Mouse (Mus musculus) MEL (cell line): ENCODE results near the gene Clk3. TPM values are rescaled to one million over a fixed set of nuclear protein-coding genes. Genes with fewer than 3 reads are reported as not detected.

ENCODE experiments used
- DNase-seq: peaks from one replicate; pipeline ENCODE4 v3.0.0; 2011; ENCODE audit warnings: low read depth, low spot score
- H3K27ac ChIP-seq: 2 replicates; pipeline ENCODE4 v1.5.1; 2012; ENCODE audit warnings: low read depth, mild to moderate bottlenecking, control low read depth, low read length, moderate library complexity; ENCODE audit not compliant: control insufficient read depth
- H3K27me3 ChIP-seq, 2 experiments: fragments of 150-350 bp in 1 of 2; sonication (generic) in 1 of 2; 2 replicates each; pipeline ENCODE4 v1.6.1; 2012; ENCODE audit warnings: low read length in 2 of 2, mild to moderate bottlenecking in 2 of 2, improper control_type of control experiment in 1 of 2, moderate library complexity in 1 of 2; ENCODE audit not compliant: insufficient read depth in 2 of 2, control insufficient read depth in 1 of 2
- H3K36me3 ChIP-seq, 2 experiments: 2 replicates each; pipeline ENCODE4 v1.6.1; 2012 to 2014; ENCODE audit warnings: low read length in 2 of 2, improper control_type of control experiment in 1 of 2, inconsistent platforms in 1 of 2, mild to moderate bottlenecking in 1 of 2; ENCODE audit not compliant: insufficient read depth in 2 of 2, control insufficient read depth in 1 of 2
- H3K4me1 ChIP-seq, 2 experiments: fragments of 150-350 bp in 1 of 2; sonication (generic) in 1 of 2; 2 replicates each; pipeline ENCODE4 v1.6.1; 2012; ENCODE audit warnings: low read length in 2 of 2, improper control_type of control experiment in 1 of 2, mild to moderate bottlenecking in 1 of 2; ENCODE audit not compliant: insufficient read depth in 2 of 2, control insufficient read depth in 1 of 2
- H3K4me3 ChIP-seq, 2 experiments: fragments of 150-350 bp in 1 of 2; sonication (generic) in 1 of 2; 2 replicates each; pipeline ENCODE4 v1.5.1; 2012; ENCODE audit warnings: low read depth in 2 of 2, low read length in 2 of 2, mild to moderate bottlenecking in 2 of 2, moderate library complexity in 2 of 2, control low read depth in 1 of 2, improper control_type of control experiment in 1 of 2; ENCODE audit not compliant: control insufficient read depth in 1 of 2, insufficient read depth in 1 of 2
- H3K79me2 ChIP-seq: 2 replicates; pipeline ENCODE4 v1.6.1; 2012; ENCODE audit warnings: mild to moderate bottlenecking, low read length, moderate library complexity; ENCODE audit not compliant: control insufficient read depth, poor library complexity, insufficient read depth
- H3K9ac ChIP-seq: 2 replicates; pipeline ENCODE4 v1.6.1; 2012; ENCODE audit warnings: low read depth, mild to moderate bottlenecking, control low read depth, low read length, moderate library complexity; ENCODE audit not compliant: control insufficient read depth, poor library complexity, severe bottlenecking
- H3K9me3 ChIP-seq: fragments of 150-350 bp; sonication (generic); replicated peaks from 2 replicates; pipeline ENCODE4 v1.6.1; 2012; ENCODE audit warnings: mild to moderate bottlenecking, low read length, improper control_type of control experiment, moderate library complexity; ENCODE audit not compliant: insufficient read depth
- BHLHE40 ChIP-seq: IDR thresholded peaks from 2 replicates; pipeline ENCODE4 v1.6.1; 2012; ENCODE audit warnings: low read depth, mild to moderate bottlenecking, inconsistent platforms, low read length, improper control_type of control experiment, borderline replicate concordance
- CTCF ChIP-seq, 3 experiments: IDR thresholded peaks in 2 of 3; conservative IDR thresholded peaks in 1 of 3; 2 replicates each; pipeline ENCODE4 v1.5.1; 2011 to 2012; ENCODE audit warnings: low read length in 3 of 3, low read depth in 2 of 3, mild to moderate bottlenecking in 2 of 3, improper control_type of control experiment in 1 of 3, inconsistent platforms in 1 of 3, mixed read lengths in 1 of 3, moderate library complexity in 1 of 3; ENCODE audit not compliant: control insufficient read depth in 1 of 3, insufficient read depth in 1 of 3, poor library complexity in 1 of 3, severe bottlenecking in 1 of 3
- E2F4 ChIP-seq: IDR thresholded peaks from 2 replicates; pipeline ENCODE4 v1.6.1; 2011; ENCODE audit warnings: low read depth, low read length, improper control_type of control experiment, borderline replicate concordance
- GATA1 ChIP-seq: IDR thresholded peaks from 2 replicates; pipeline ENCODE4 v1.6.1; 2011; ENCODE audit warnings: low read depth, low read length, improper control_type of control experiment
- HCFC1 ChIP-seq: IDR thresholded peaks from 2 replicates; pipeline ENCODE4 v1.6.1; 2012; ENCODE audit warnings: low read depth, mild to moderate bottlenecking, inconsistent platforms, low read length, improper control_type of control experiment, moderate library complexity
- JUND ChIP-seq: IDR thresholded peaks from 2 replicates; pipeline ENCODE4 v1.6.1; 2011; ENCODE audit warnings: low read depth, mild to moderate bottlenecking, improper control_type of control experiment, low read length
- KAT2A ChIP-seq: conservative IDR thresholded peaks from 2 replicates; pipeline ENCODE4 v1.6.1; 2012; ENCODE audit warnings: low read depth, low read length, improper control_type of control experiment, inconsistent platforms
- MAX ChIP-seq: IDR thresholded peaks from 2 replicates; pipeline ENCODE4 v1.6.1; 2011; ENCODE audit warnings: low read length, improper control_type of control experiment
- MEF2A ChIP-seq: IDR thresholded peaks from 2 replicates; pipeline ENCODE4 v1.6.1; 2014; ENCODE audit warnings: low read depth, mild to moderate bottlenecking, inconsistent platforms, low read length, improper control_type of control experiment; ENCODE audit not compliant: poor library complexity, insufficient replicate concordance, severe bottlenecking; ENCODE audit errors: extremely low read depth
- MXI1 ChIP-seq: IDR thresholded peaks from 2 replicates; pipeline ENCODE4 v1.6.1; 2011; ENCODE audit warnings: mild to moderate bottlenecking, low read depth, low read length, improper control_type of control experiment
- MYB ChIP-seq: IDR thresholded peaks from 2 replicates; pipeline ENCODE4 v1.6.1; 2011; ENCODE audit warnings: mild to moderate bottlenecking, low read depth, low read length, improper control_type of control experiment
- MYC ChIP-seq: IDR thresholded peaks from 2 replicates; pipeline ENCODE4 v1.6.1; 2011; ENCODE audit warnings: low read depth, mild to moderate bottlenecking, low read length, improper control_type of control experiment, moderate library complexity
- NELFE ChIP-seq: IDR thresholded peaks from 2 replicates; pipeline ENCODE4 v1.6.1; 2011; ENCODE audit warnings: low read depth, low read length, improper control_type of control experiment
- POLR2AphosphoS2 ChIP-seq: IDR thresholded peaks from 2 replicates; pipeline ENCODE4 v1.6.1; 2011; ENCODE audit warnings: low read length, improper control_type of control experiment
- POLR2AphosphoS5 ChIP-seq: IDR thresholded peaks from 2 replicates; pipeline ENCODE4 v1.6.1; 2012; ENCODE audit warnings: low read depth, borderline replicate concordance, mild to moderate bottlenecking, inconsistent platforms, low read length, moderate library complexity, mixed read lengths
- RCOR1 ChIP-seq: IDR thresholded peaks from 2 replicates; pipeline ENCODE4 v1.6.1; 2012; ENCODE audit warnings: low read depth, mild to moderate bottlenecking, inconsistent platforms, low read length, improper control_type of control experiment
- TBP ChIP-seq: IDR thresholded peaks from 2 replicates; pipeline ENCODE4 v1.8.0; 2011; ENCODE audit warnings: low read depth, low read length, improper control_type of control experiment
- TCF12 ChIP-seq: IDR thresholded peaks from 2 replicates; pipeline ENCODE4 v1.6.1; 2014; ENCODE audit warnings: low read depth, mild to moderate bottlenecking, inconsistent platforms, low read length, improper control_type of control experiment, moderate library complexity
- UBTF ChIP-seq: IDR thresholded peaks from 2 replicates; pipeline ENCODE4 v1.6.1; 2012; ENCODE audit warnings: low read depth, mild to moderate bottlenecking, inconsistent platforms, low read length, improper control_type of control experiment, moderate library complexity, borderline replicate concordance; ENCODE audit not compliant: insufficient read depth
- USF1 ChIP-seq: IDR thresholded peaks from 2 replicates; pipeline ENCODE4 v1.6.1; 2014; ENCODE audit warnings: low read depth, mild to moderate bottlenecking, inconsistent platforms, low read length, improper control_type of control experiment, moderate library complexity
- USF2 ChIP-seq, 2 experiments: IDR thresholded peaks; 2 replicates each; pipeline ENCODE4 v1.6.1; 2011 to 2012; ENCODE audit warnings: improper control_type of control experiment in 2 of 2, low read length in 2 of 2, borderline replicate concordance in 1 of 2, inconsistent platforms in 1 of 2, low read depth in 1 of 2, mild to moderate bottlenecking in 1 of 2; ENCODE audit not compliant: insufficient read depth in 1 of 2
- ZKSCAN1 ChIP-seq: IDR thresholded peaks from 2 replicates; pipeline ENCODE4 v1.6.1; 2012; ENCODE audit warnings: low read depth, mild to moderate bottlenecking, inconsistent platforms, low read length, improper control_type of control experiment, moderate library complexity
- ZMIZ1 ChIP-seq: IDR thresholded peaks from 2 replicates; pipeline ENCODE4 v1.6.1; 2012; ENCODE audit warnings: low read depth, mild to moderate bottlenecking, inconsistent platforms, low read length, improper control_type of control experiment, moderate library complexity
- polyA plus RNA-seq, 2 experiments: library from polyadenylated mRNA; stranded (reverse) in 1 of 2; unstranded in 1 of 2; fragments of >175 nt in 1 of 2; fragments of >200 nt in 1 of 2; gene quantifications; 2 replicates each; pipeline versions ENCODE4 v1.2.1 to v1.2.4; 2012; ENCODE audit warnings: low replicate concordance in 2 of 2, low read depth in 1 of 2; ENCODE audit not compliant: insufficient read length in 2 of 2, insufficient read depth in 1 of 2, missing spikeins in 1 of 2
- total RNA-seq: library from RNA; depleted of rRNA; stranded (reverse); fragments of 300-350 nt; gene quantifications from 2 replicates; pipeline ENCODE4 v1.2.3, GENCODE M21; 2012

Gene Clk3
- total and polyA plus RNA-seq, 3 experiments = 31.2 to 65.6 TPM; not detected in 1

GRCm38 (mm10) chr9:57797456-57797855, 31.8 kb upstream of the Clk3 start:
- TF ChIP-seq KAT2A (no peak), ZMIZ1 (no peak), MYC (no peak), TBP (no peak), MAX (no peak), POLR2AphosphoS2 (no peak), USF1 (no peak), ZKSCAN1 (no peak)
- no peak for DNase-seq
- H3K4me1 ChIP-seq = peaks cover 0 to 14% of the 10 kb centered on the region in 2 experiments; a peak in 2 of 4 replicates
- H3K4me3 ChIP-seq = no peak overlapping the region
- H3K79me2 ChIP-seq = no peaks in the 10 kb centered on the region
- H3K9ac ChIP-seq = no peak overlapping the region
- no peak overlapping the region for H3K27ac ChIP-seq
- H3K27me3 ChIP-seq = no peaks in the 10 kb centered on the region
- peaks cover 0 to 7% of the 10 kb centered on the region in 2 experiments; a peak in 2 of 4 replicates for H3K36me3 ChIP-seq
- H3K9me3 ChIP-seq = no peaks in the 10 kb centered on the region

- no peaks in the 10 kb centered on the region for H3K4me1 ChIP-seq
- no peak overlapping the region for H3K4me3 ChIP-seq
- DNase-seq = no peak
- no peaks in the 10 kb centered on the region for H3K27me3 ChIP-seq
- no peaks in the 10 kb centered on the region for H3K9me3 ChIP-seq
- H3K27ac ChIP-seq = no peak overlapping the region
- no peaks in the 10 kb centered on the region for H3K36me3 ChIP-seq
- TF ChIP-seq GATA1 (no peak), CTCF (IDR thresholded peaks at IDR 0.05 in 2 of 3, conservative IDR thresholded peaks at IDR 0.05 in 1 of 3; ENCODE audit: control insufficient read depth in 1 of 3, insufficient read depth in 1 of 3, low read depth in 2 of 3, low read length in 3 of 3, poor library complexity in 1 of 3, severe bottlenecking in 1 of 3) (no peak), RCOR1 (no peak), ZKSCAN1 (no peak), USF1 (no peak), MXI1 (no peak), TBP (no peak), MYB (no peak), JUND (no peak), POLR2AphosphoS5 (no peak), MAX (no peak), E2F4 (no peak), MEF2A (no peak), NELFE (no peak), KAT2A (no peak), UBTF (no peak), BHLHE40 (no peak), HCFC1 (no peak), USF2 (IDR thresholded peaks at IDR 0.05; ENCODE audit: borderline replicate concordance in 1 of 2, insufficient read depth in 1 of 2, low read depth in 1 of 2, low read length in 2 of 2) (no peak), TCF12 (no peak)
- H3K79me2 ChIP-seq = no peaks in the 10 kb centered on the region
- H3K9ac ChIP-seq = no peak overlapping the region
These were observed 24.1 kb upstream of the Clk3 start for GRCm38 (mm10) chr9:57789733-57790132.
